Mouse (Mus musculus) CH12.LX (cell line): ENCODE results near the gene Olfr1329. TPM values are rescaled to one million over a fixed set of nuclear protein-coding genes. Genes with fewer than 3 reads are reported as not detected.
"Not testable (repeated sequence)": the region's sequence is repeated elsewhere in the genome, so short reads cannot be mapped to it uniquely, and the experiment has no call there.

Experiments used
- DNase-seq: peaks from one replicate; pipeline ENCODE4 v3.0.0-alpha.2; 2013; ENCODE audit errors: extremely low read depth
- H3K27ac ChIP-seq: 2 replicates; pipeline ENCODE4 v1.5.1; 2012; ENCODE audit warnings: low read depth, mild to moderate bottlenecking, control low read depth, moderate library complexity; ENCODE audit not compliant: insufficient read depth
- H3K27me3 ChIP-seq: replicated peaks from 2 replicates; pipeline ENCODE3; 2012; ENCODE audit warnings: inconsistent platforms
- H3K36me3 ChIP-seq, 2 experiments: replicated peaks in 1 of 2; 2 replicates each; pipeline versions ENCODE3 to v1.6.1; 2012; ENCODE audit warnings: inconsistent platforms in 1 of 2, low read length in 1 of 2, mild to moderate bottlenecking in 1 of 2, mixed read lengths in 1 of 2, moderate library complexity in 1 of 2; ENCODE audit not compliant: control insufficient read depth in 1 of 2, insufficient read depth in 1 of 2
- H3K4me1 ChIP-seq, 2 experiments: 2 replicates each; pipeline ENCODE4 v1.6.1; 2012; ENCODE audit warnings: inconsistent platforms in 1 of 2, moderate library complexity in 1 of 2; ENCODE audit not compliant: insufficient read depth in 2 of 2, control insufficient read depth in 1 of 2
- H3K4me2 ChIP-seq: 2 replicates; pipeline ENCODE4 v1.6.1; 2012; ENCODE audit warnings: low read depth, mild to moderate bottlenecking, control low read depth; ENCODE audit not compliant: poor library complexity, insufficient read depth, severe bottlenecking
- H3K4me3 ChIP-seq, 3 experiments: fragments of 150-350 bp in 1 of 3; sonication (generic) in 1 of 3; replicated peaks in 1 of 3; 2 replicates each; pipeline versions ENCODE3 to v1.5.1; 2011 to 2012; ENCODE audit warnings: low read depth in 2 of 3, low read length in 2 of 3, mild to moderate bottlenecking in 2 of 3, moderate library complexity in 2 of 3, control low read depth in 1 of 3, improper control_type of control experiment in 1 of 3, inconsistent platforms in 1 of 3, mixed read lengths in 1 of 3; ENCODE audit not compliant: poor library complexity in 1 of 3
- H3K79me2 ChIP-seq: replicated peaks from 2 replicates; pipeline ENCODE4 v1.6.1; 2012; ENCODE audit warnings: mild to moderate bottlenecking, moderate library complexity; ENCODE audit not compliant: control insufficient read depth, poor library complexity, insufficient read depth, severe bottlenecking; ENCODE audit errors: extremely low read depth
- H3K9ac ChIP-seq: 2 replicates; pipeline ENCODE4 v1.6.1; 2012; ENCODE audit warnings: low read depth, mild to moderate bottlenecking, control low read depth, moderate library complexity; ENCODE audit not compliant: insufficient read depth
- H3K9me3 ChIP-seq: replicated peaks from 2 replicates; pipeline ENCODE3; 2012; ENCODE audit warnings: low read length, inconsistent platforms, mixed read lengths
- CHD2 ChIP-seq: IDR thresholded peaks from 2 replicates; pipeline ENCODE4 v1.6.1; 2011; ENCODE audit warnings: low read length, improper control_type of control experiment
- CTCF ChIP-seq, 2 experiments: IDR thresholded peaks in 1 of 2; conservative IDR thresholded peaks in 1 of 2; 2 replicates each; pipeline ENCODE4 v1.5.1; 2011 to 2012; ENCODE audit warnings: low read depth in 2 of 2, low read length in 2 of 2, improper control_type of control experiment in 1 of 2, inconsistent platforms in 1 of 2, mild to moderate bottlenecking in 1 of 2, moderate library complexity in 1 of 2
- EP300 ChIP-seq: IDR thresholded peaks from 2 replicates; pipeline ENCODE4 v1.6.1; 2011; ENCODE audit warnings: low read length, improper control_type of control experiment
- GABPA ChIP-seq: IDR thresholded peaks from 2 replicates; pipeline ENCODE4 v1.6.1; 2012; ENCODE audit warnings: low read depth, low read length, improper control_type of control experiment, inconsistent platforms; ENCODE audit not compliant: insufficient replicate concordance
- JUND ChIP-seq: conservative IDR thresholded peaks from 2 replicates; pipeline ENCODE4 v1.6.1; 2011; ENCODE audit warnings: low read depth, low read length, improper control_type of control experiment
- MAFK ChIP-seq: IDR thresholded peaks from 2 replicates; pipeline ENCODE4 v1.6.1; 2011; ENCODE audit warnings: low read length, improper control_type of control experiment; ENCODE audit not compliant: insufficient replicate concordance
- MEF2A ChIP-seq: IDR thresholded peaks from 2 replicates; pipeline ENCODE4 v1.6.1; 2014; ENCODE audit warnings: low read depth, mild to moderate bottlenecking, inconsistent platforms, low read length, improper control_type of control experiment, borderline replicate concordance
- MXI1 ChIP-seq: IDR thresholded peaks from 2 replicates; pipeline ENCODE4 v1.6.1; 2011; ENCODE audit warnings: mild to moderate bottlenecking, low read depth, low read length, improper control_type of control experiment
- MYC ChIP-seq: IDR thresholded peaks from 2 replicates; pipeline ENCODE4 v1.6.1; 2011; ENCODE audit warnings: low read depth, mild to moderate bottlenecking, improper control_type of control experiment, low read length
- NELFE ChIP-seq: IDR thresholded peaks from 2 replicates; pipeline ENCODE4 v1.6.1; 2011; ENCODE audit warnings: low read depth, low read length, improper control_type of control experiment
- NRF1 ChIP-seq: IDR thresholded peaks from 2 replicates; pipeline ENCODE4 v1.6.1; 2014; ENCODE audit warnings: low read depth, mild to moderate bottlenecking, inconsistent platforms, low read length, improper control_type of control experiment, moderate library complexity
- PAX5 ChIP-seq: IDR thresholded peaks from 2 replicates; pipeline ENCODE4 v1.6.1; 2012; ENCODE audit warnings: low read length, inconsistent platforms, mixed read lengths
- POLR2A ChIP-seq: IDR thresholded peaks from 2 replicates; pipeline ENCODE4 v1.6.1; 2011; ENCODE audit warnings: low read depth, mild to moderate bottlenecking, improper control_type of control experiment, low read length
- RAD21 ChIP-seq: IDR thresholded peaks from 2 replicates; pipeline ENCODE4 v1.6.1; 2011; ENCODE audit warnings: low read depth, mild to moderate bottlenecking, low read length, improper control_type of control experiment, moderate library complexity
- RCOR1 ChIP-seq: conservative IDR thresholded peaks from 2 replicates; pipeline ENCODE4 v1.6.1; 2012; ENCODE audit warnings: low read depth, mild to moderate bottlenecking, inconsistent platforms, low read length, improper control_type of control experiment
- TBP ChIP-seq: conservative IDR thresholded peaks from 2 replicates; pipeline ENCODE4 v1.6.1; 2011; ENCODE audit warnings: low read depth, low read length, improper control_type of control experiment
- USF1 ChIP-seq: IDR thresholded peaks from 2 replicates; pipeline ENCODE4 v1.6.1; 2014; ENCODE audit warnings: low read depth, mild to moderate bottlenecking, inconsistent platforms, low read length, improper control_type of control experiment
- USF2 ChIP-seq: conservative IDR thresholded peaks from 2 replicates; pipeline ENCODE4 v1.6.1; 2011; ENCODE audit warnings: low read depth, low read length, improper control_type of control experiment
- ZKSCAN1 ChIP-seq: IDR thresholded peaks from 2 replicates; pipeline ENCODE4 v1.6.1; 2012; ENCODE audit warnings: low read depth, inconsistent platforms, low read length, improper control_type of control experiment, borderline replicate concordance
- ZNF384 ChIP-seq: IDR thresholded peaks from 2 replicates; pipeline ENCODE4 v1.6.1; 2012; ENCODE audit warnings: low read depth, low read length, improper control_type of control experiment, inconsistent platforms
- dilution Hi-C: fragments of 300-500 bp; cut with MboI; formaldehyde crosslinking; loops from 2 replicates; pipeline ENCODE4 v1.14.3; 2020; ENCODE audit warnings: low sequenced_read_pairs; ENCODE audit not compliant: extremely low pct_unique_long_range_greater_than_20kb, extremely low pct_ligation_motif_present
- in situ Hi-C: fragments of 300-500 bp; cut with MboI; formaldehyde crosslinking; loops from 3 replicates; pipeline ENCODE4 v1.14.3; 2019; ENCODE audit warnings: low sequenced_read_pairs, low pct_ligation_motif_present, low pct_unique_long_range_greater_than_20kb, mixed read lengths
- polyA plus RNA-seq: library from polyadenylated mRNA; unstranded; fragments of >175 nt; gene quantifications from 2 replicates; pipeline ENCODE4 v1.2.1, GENCODE M21; 2012; ENCODE audit warnings: low read depth; ENCODE audit not compliant: insufficient read length
- total RNA-seq, 2 experiments: library from RNA; depleted of rRNA; stranded (reverse); fragments of 300-350 nt in 1 of 2; fragments of >200 nt in 1 of 2; gene quantifications; 2 replicates each; pipeline ENCODE4 v1.2.3; 2012 to 2014

Olfr1329 gene
- total and polyA plus RNA-seq, 3 experiments = 0.34 TPM; not detected in 2

DNA sequence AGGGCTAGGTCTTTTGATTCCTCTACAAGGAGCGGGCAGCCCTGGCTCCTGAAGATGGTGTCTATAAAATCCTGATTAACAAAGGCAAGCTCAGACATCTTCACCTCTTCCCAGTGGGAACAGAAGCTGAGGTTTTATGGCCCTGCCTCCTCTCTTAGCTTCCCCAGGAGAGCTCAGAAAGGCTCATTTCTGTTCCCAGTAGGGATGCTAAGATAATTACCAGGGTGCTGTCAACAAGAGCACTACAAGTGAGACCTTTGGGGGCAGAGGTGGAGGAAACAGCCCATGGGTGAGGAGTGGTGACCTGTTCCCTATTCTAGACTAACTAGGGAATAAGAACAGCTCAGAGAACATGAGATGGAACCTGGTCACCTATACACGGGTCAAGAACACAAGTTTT lies 21.2 kb upstream of the Olfr1329 start, which contains the start of gene Olfr1328:
Gene Olfr1328, minus strand, starts transcription at position 101 of the 400 bp plus-strand sequence.
- Histone ChIP-seq H3K4me2 (no peak within 1 kb of the TSS), H3K27ac (no peak within 1 kb of the TSS), H3K9me3 (no peaks in the 10 kb centered on the region), H3K27me3 (no peaks in the 10 kb centered on the region), H3K9ac (no peak within 1 kb of the TSS), H3K79me2 (no peaks in the 10 kb centered on the region), H3K4me3 (no peak within 1 kb of the TSS), H3K36me3 (peaks cover 27 to 52% of the 10 kb centered on the region in 2 experiments), H3K4me1 (peaks cover 0 to 2% of the 10 kb centered on the region in 2 experiments; a peak in 1 of 4 replicates)
- dilution Hi-C loops = no loop called here
- in situ Hi-C loops = no loop called here
- no peak for TF ChIP-seq EP300
- no peak for TF ChIP-seq MEF2A
- TF ChIP-seq USF2 = no peak
- DNase-seq = no peak

GRCm38 (mm10) chr4:118931326-118931725 lies 14.1 kb upstream of the Olfr1329 start:
- H3K79me2 ChIP-seq, in situ Hi-C loops, H3K4me1 ChIP-seq, dilution Hi-C loops, DNase-seq, H3K27ac ChIP-seq, H3K9me3 ChIP-seq, H3K9ac ChIP-seq, H3K27me3 ChIP-seq, H3K4me2 ChIP-seq, H3K4me3 ChIP-seq: not testable (repeated sequence)
- H3K36me3 ChIP-seq = peaks cover 34 to 46% of the 10 kb centered on the region in 2 experiments

- in situ Hi-C loops = no loop called here
Measured at GRCm38 (mm10) chr4:118901981-118902380, 15.3 kb downstream of the Olfr1329 start.

GRCm38 (mm10) chr4:118888297-118888696 lies 29.0 kb downstream of the Olfr1329 start, which contains the start of gene Olfr1330:
Gene Olfr1330 (plus strand): TSS chr4:118888597.
- Histone ChIP-seq H3K27ac (no peak within 1 kb of the TSS), H3K4me2 (no peak within 1 kb of the TSS), H3K4me1 (0 out of 4 replicates have a peak, but pooled peaks cover 0 to 2% of the 10 kb centered on the region in 2 experiments), H3K4me3 (no peak within 1 kb of the TSS), H3K9ac (no peak within 1 kb of the TSS), H3K9me3 (no peaks in the 10 kb centered on the region), H3K79me2 (no peaks in the 10 kb centered on the region), H3K36me3 (peaks cover 3 to 14% of the 10 kb centered on the region in 2 experiments), H3K27me3 (no peaks in the 10 kb centered on the region)
- no peak for DNase-seq
- in situ Hi-C loops = no loop called here
- dilution Hi-C loops = no loop called here
- TF ChIP-seq RAD21 = no peak
- no peak for TF ChIP-seq RCOR1
- no peak for TF ChIP-seq CTCF (conservative IDR thresholded peaks at IDR 0.05 in 1 of 2, IDR thresholded peaks at IDR 0.05 in 1 of 2; ENCODE audit: low read depth in 2 of 2, low read length in 2 of 2)
- TF ChIP-seq USF1 = no peak
- TF ChIP-seq MYC = no peak
- TF ChIP-seq GABPA = no peak
- TF ChIP-seq ZKSCAN1 = no peak
- TF ChIP-seq JUND = no peak
- TF ChIP-seq MAFK = no peak
- no peak for TF ChIP-seq MXI1
- TF ChIP-seq CHD2 = no peak
- TF ChIP-seq MEF2A = no peak
- TF ChIP-seq ZNF384 = no peak
- TF ChIP-seq TBP = no peak
- TF ChIP-seq NRF1 = no peak
- no peak for TF ChIP-seq PAX5
- TF ChIP-seq NELFE = no peak

More at GRCm38 (mm10) chr4:118901981-118902380, 15.3 kb downstream of the Olfr1329 start:
- H3K79me2 ChIP-seq = no peaks in the 10 kb centered on the region
- H3K9ac ChIP-seq = no peak overlapping the region
- DNase-seq = no peak
- H3K4me2 ChIP-seq = no peak overlapping the region
- dilution Hi-C loops = no loop called here
- H3K36me3 ChIP-seq = peaks cover 11 to 19% of the 10 kb centered on the region in 2 experiments
- peaks cover 0 to 12% of the 10 kb centered on the region in 2 experiments; a peak in 2 of 4 replicates for H3K4me1 ChIP-seq
- no peak overlapping the region for H3K4me3 ChIP-seq
- no peaks in the 10 kb centered on the region for H3K27me3 ChIP-seq
- no peak overlapping the region for H3K27ac ChIP-seq
- TF ChIP-seq USF2 = no peak
- TF ChIP-seq POLR2A = no peak
- H3K9me3 ChIP-seq = no peaks in the 10 kb centered on the region
